Mouse (Mus musculus): ENCODE measurements around the gene Ppp1r3c. TPM values are rescaled to one million over a fixed set of nuclear protein-coding genes. Genes with fewer than 3 reads are reported as not detected.

Ppp1r3c gene
- total RNA-seq, 2 experiments from 2014 or later = 37.8 to 43.0 TPM

- DNase-seq (ENCODE audit: low spot score in 2 of 2) = no peak
Observed at GRCm38 (mm10) chr19:36686016-36686415, 50.4 kb downstream of the Ppp1r3c start.

- DNase-seq (ENCODE audit: low spot score in 2 of 2) = no peak
Observed at GRCm38 (mm10) chr19:36682560-36682959, 53.9 kb downstream of the Ppp1r3c start.

Other genes with a start within 250 kb of the Ppp1r3c start
- 10 to 100 TPM; 37.0 to 39.4 TPM for gene Hectd2, start 182.0 kb downstream of the Ppp1r3c start, total RNA-seq (2021)
- 100 to 1,000 TPM; 137 to 143 TPM for gene Tnks2, start 97.6 kb upstream of the Ppp1r3c start, total RNA-seq (2021)
- 10 to 100 TPM; 11.3 to 13.5 TPM for gene Fgfbp3, start 183.0 kb upstream of the Ppp1r3c start, total RNA-seq (2021)
- gene Btaf1, start 189.4 kb upstream of the Ppp1r3c start, total RNA-seq (2021) = 10 to 100 TPM; 20.0 to 20.5 TPM

Data from layer of hippocampus, postnatal 10 days (tissue).